Comparison of ENCODE assay signal across 8 mouse cellular contexts in the genomic region with DNA sequence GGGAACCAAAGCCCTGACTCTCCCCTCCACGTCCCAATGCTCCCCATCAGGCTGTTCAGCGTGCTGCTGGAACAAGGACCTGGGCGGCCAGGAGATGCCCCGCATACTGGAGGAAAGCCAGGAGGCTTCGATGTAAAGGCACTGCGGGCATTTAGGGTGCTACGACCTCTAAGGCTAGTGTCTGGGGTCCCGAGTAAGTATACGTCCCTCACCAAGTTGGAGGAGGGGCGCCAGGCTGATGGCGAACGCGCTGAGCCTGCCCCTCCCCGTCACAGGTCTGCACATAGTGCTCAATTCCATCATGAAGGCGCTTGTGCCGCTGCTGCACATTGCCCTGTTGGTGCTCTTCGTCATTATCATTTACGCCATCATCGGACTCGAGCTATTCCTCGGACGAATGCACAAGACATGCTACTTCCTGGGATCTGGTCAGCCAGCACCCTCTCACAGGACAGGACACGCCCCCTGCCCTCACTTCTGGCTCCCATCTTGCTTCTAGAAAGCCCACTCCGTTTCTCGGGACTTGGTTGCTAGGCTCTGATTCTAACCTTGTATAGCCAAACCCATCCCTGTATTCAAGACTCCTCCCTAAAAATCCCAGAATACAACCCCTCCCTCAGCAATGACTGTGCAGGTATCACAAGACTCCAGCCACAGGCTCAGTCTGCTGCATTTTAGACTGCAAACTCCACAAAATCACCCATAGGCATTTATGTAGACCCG. TPM values are rescaled to one million over a fixed set of nuclear protein-coding genes. Genes with fewer than 3 reads are reported as not detected.
DNase-seq lines count a peak whose midpoint lies in the region; ATAC-seq and TF ChIP-seq lines count a peak whose summit lies in the region.

No protein-coding gene starts in this region.

- DNase-seq in lung, embryonic 14.5 days: peak; percentile 5
- no peak for DNase-seq in lung, postnatal 36 days
- peak; percentile 41 to 48 for DNase-seq in cerebellum, postnatal 25 days
- peak; percentile 28 for DNase-seq in hindbrain, embryonic 14.5 days (ENCODE audit: low spot score)
- DNase-seq in spleen, postnatal 36 days (ENCODE audit: low spot score in 2 of 2): no peak
- no peak for DNase-seq in ovary, postnatal 36 days (ENCODE audit: low spot score)
- no peak for DNase-seq in kidney, postnatal 10 days

- no peaks in the 10 kb centered on the region for H3K36me3 ChIP-seq in lung, embryonic 14.5 days (ENCODE audit: insufficient read depth)
- no peaks in the 10 kb centered on the region for H3K36me3 ChIP-seq in hindbrain, embryonic 14.5 days (replicated peaks; ENCODE audit: control insufficient read depth, insufficient read depth)
- H3K36me3 ChIP-seq in midbrain, embryonic 12.5 days: no peaks in the 10 kb centered on the region

- no peaks in the 10 kb centered on the region for H3K9me3 ChIP-seq in lung, embryonic 14.5 days (ENCODE audit: low read depth, low read length)
- H3K9me3 ChIP-seq in hindbrain, embryonic 14.5 days (ENCODE audit: control insufficient read depth, low read length): no peaks in the 10 kb centered on the region
- H3K9me3 ChIP-seq in midbrain, embryonic 12.5 days: no peaks in the 10 kb centered on the region

- TF ChIP-seq CTCF in lung, embryonic 14.5 days (IDR thresholded peaks at IDR 0.05; ENCODE audit: low read depth): no peak

- WGBS in lung, embryonic 14.5 days: 17% methylated on average over 26 of the region's 26 CpGs
- 22% methylated on average over 26 of the region's 26 CpGs for WGBS in hindbrain, embryonic 14.5 days
- WGBS in midbrain, embryonic 12.5 days: 18% methylated on average over 26 of the region's 26 CpGs

- H3K4me3 ChIP-seq in lung, embryonic 14.5 days (ENCODE audit: low read depth, low read length): peak overlapping the region; percentile 35
- peak overlapping the region; percentile 39 for H3K4me3 ChIP-seq in hindbrain, embryonic 14.5 days (replicated peaks; ENCODE audit: low read length)
- peak overlapping the region; percentile 38 for H3K4me3 ChIP-seq in midbrain, embryonic 12.5 days

- ATAC-seq in lung, embryonic 14.5 days (ENCODE audit: insufficient read depth): no peak; the same call in 1 of the 2 replicates
- peak; percentile 68 for ATAC-seq in hindbrain, embryonic 14.5 days (ENCODE audit: low FRiP score)
- peak; percentile 30; the same call in 1 of the 2 replicates for ATAC-seq in midbrain, embryonic 12.5 days (ENCODE audit: low FRiP score, low read depth)

- peak overlapping the region; percentile 66 for H3K4me2 ChIP-seq in lung, embryonic 14.5 days
- H3K4me2 ChIP-seq in hindbrain, embryonic 14.5 days (replicated peaks): peak overlapping the region; percentile 76
- H3K4me2 ChIP-seq in midbrain, embryonic 12.5 days (replicated peaks): peak overlapping the region; percentile 61

- peak overlapping the region; percentile 20 for H3K9ac ChIP-seq in lung, embryonic 14.5 days
- H3K9ac ChIP-seq in hindbrain, embryonic 14.5 days: peak overlapping the region; percentile 53
- H3K9ac ChIP-seq in midbrain, embryonic 12.5 days (replicated peaks): peak overlapping the region; percentile 25; the same call in 1 of the 2 replicates

- no peaks in the 10 kb centered on the region for H3K4me1 ChIP-seq in lung, embryonic 14.5 days (ENCODE audit: insufficient read depth)
- no peaks in the 10 kb centered on the region for H3K4me1 ChIP-seq in hindbrain, embryonic 14.5 days (replicated peaks; ENCODE audit: control insufficient read depth, insufficient read depth, low read length)
- H3K4me1 ChIP-seq in midbrain, embryonic 12.5 days: no peaks in the 10 kb centered on the region; the same call in 1 of the 2 replicates

- H3K27me3 ChIP-seq in lung, embryonic 14.5 days (ENCODE audit: insufficient read depth, low read length): no peaks in the 10 kb centered on the region
- no peaks in the 10 kb centered on the region for H3K27me3 ChIP-seq in hindbrain, embryonic 14.5 days (ENCODE audit: control insufficient read depth, insufficient read depth, low read length)
- H3K27me3 ChIP-seq in midbrain, embryonic 12.5 days: no peaks in the 10 kb centered on the region; the same call in 1 of the 2 replicates

- no peak overlapping the region for H3K27ac ChIP-seq in lung, embryonic 14.5 days (ENCODE audit: low read depth)
- H3K27ac ChIP-seq in hindbrain, embryonic 14.5 days: peak overlapping the region; percentile 53
- H3K27ac ChIP-seq in midbrain, embryonic 12.5 days (replicated peaks): no peak overlapping the region

RNA-seq across cellular contexts. Expression of gene Cacna1f, which starts 3.8 kb away (rescaled TPM):
- polyA plus RNA-seq in lung, embryonic 14.5 days (2014; fragmentation: Nextera tagmentation; extraction: Ambion mirVana): 0.05 TPM in 1 of 2 replicates, not detected in the other
- 0.21 TPM in 1 of 2 replicates, not detected in the other for polyA plus RNA-seq in hindbrain, embryonic 14.5 days (2014; fragmentation: Nextera tagmentation; extraction: Ambion mirVana)
- not detected in 2 replicates for polyA plus RNA-seq in midbrain, embryonic 12.5 days (2016; fragmentation: Nextera tagmentation; extraction: Ambion mirVana)

RNA-seq across cellular contexts. Expression of gene Ccdc22, which starts 5.4 kb away (rescaled TPM):
- 26.4 and 28.6 TPM in 2 replicates for polyA plus RNA-seq in lung, embryonic 14.5 days (2014; fragmentation: Nextera tagmentation; extraction: Ambion mirVana)
- polyA plus RNA-seq in hindbrain, embryonic 14.5 days (2014; fragmentation: Nextera tagmentation; extraction: Ambion mirVana): 26.6 and 28.0 TPM in 2 replicates
- polyA plus RNA-seq in midbrain, embryonic 12.5 days (2016; fragmentation: Nextera tagmentation; extraction: Ambion mirVana): 30.3 and 30.8 TPM in 2 replicates

RNA-seq across cellular contexts. Expression of gene Syp, which starts 27.6 kb away (rescaled TPM):
- 0.88 and 0.97 TPM in 2 replicates for polyA plus RNA-seq in lung, embryonic 14.5 days (2014; fragmentation: Nextera tagmentation; extraction: Ambion mirVana)
- 106 and 109 TPM in 2 replicates for polyA plus RNA-seq in hindbrain, embryonic 14.5 days (2014; fragmentation: Nextera tagmentation; extraction: Ambion mirVana)
- polyA plus RNA-seq in midbrain, embryonic 12.5 days (2016; fragmentation: Nextera tagmentation; extraction: Ambion mirVana): 39.9 and 40.8 TPM in 2 replicates

RNA-seq across cellular contexts. Expression of gene Ppp1r3f, which starts 36.6 kb away (rescaled TPM):
- polyA plus RNA-seq in lung, embryonic 14.5 days (2014; fragmentation: Nextera tagmentation; extraction: Ambion mirVana): 1.4 and 1.5 TPM in 2 replicates
- 5.0 and 7.5 TPM in 2 replicates for polyA plus RNA-seq in hindbrain, embryonic 14.5 days (2014; fragmentation: Nextera tagmentation; extraction: Ambion mirVana)
- polyA plus RNA-seq in midbrain, embryonic 12.5 days (2016; fragmentation: Nextera tagmentation; extraction: Ambion mirVana): 4.9 and 5.7 TPM in 2 replicates

RNA-seq across cellular contexts. Expression of gene Foxp3, which starts 37.3 kb away (rescaled TPM):
- polyA plus RNA-seq in lung, embryonic 14.5 days (2014; fragmentation: Nextera tagmentation; extraction: Ambion mirVana): 0.19 TPM in 1 of 2 replicates, not detected in the other
- polyA plus RNA-seq in hindbrain, embryonic 14.5 days (2014; fragmentation: Nextera tagmentation; extraction: Ambion mirVana): 0.09 and 0.25 TPM in 2 replicates
- 0.09 and 0.13 TPM in 2 replicates for polyA plus RNA-seq in midbrain, embryonic 12.5 days (2016; fragmentation: Nextera tagmentation; extraction: Ambion mirVana)

Comparison
In these comparisons a context has a peak if more than half of its experiments do, and no peak if none do; other contexts are left out.
1. DNase-seq: peak in lung, embryonic 14.5 days (single experiment), cerebellum, postnatal 25 days (2 of 2) and hindbrain, embryonic 14.5 days (single experiment); none in lung, postnatal 36 days (single experiment), spleen, postnatal 36 days (0 of 2), ovary, postnatal 36 days (single experiment) and kidney, postnatal 10 days (single experiment).
2. RNA of gene Syp, which starts 27.6 kb away (polyA plus RNA-seq): 106 to 109 TPM in hindbrain, embryonic 14.5 days and 39.9 to 40.8 TPM in midbrain, embryonic 12.5 days; 0.88 to 0.97 TPM in lung, embryonic 14.5 days; every median in the first group is over 10 times any median in the second.
3. Peak in every context shown above with its lines, with median percentiles within 50 percentile points of each other: H3K4me2 ChIP-seq, H3K4me3 ChIP-seq and H3K9ac ChIP-seq.